Mouse (Mus musculus) granulocyte monocyte progenitor cell, adult 5-6 weeks (primary cell): ENCODE measurements around the gene Npb. TPM values are rescaled to one million over a fixed set of nuclear protein-coding genes. Genes with fewer than 3 reads are reported as not detected.

Experiments
- ATAC-seq: replicated peaks from 2 replicates; pipeline ENCODE4 v1.8.0; 2016; ENCODE audit warnings: mild to moderate bottlenecking, moderate TSS enrichment, inconsistent platforms; ENCODE audit not compliant: poor library complexity, severe bottlenecking
- total RNA-seq, 2 experiments: library from RNA; stranded (forward) in 1 of 2; stranded (reverse) in 1 of 2; fragments of 200-712, 200-1000 nt in 1 of 2; fragments of >200 nt in 1 of 2; fragmentation: Nextera tagmentation in 1 of 2; gene quantifications; 2 replicates each; pipeline ENCODE4 v1.2.3; 2014 to 2017

Npb gene
- total RNA-seq, 2 experiments from 2014 or later, result not detected

DNA sequence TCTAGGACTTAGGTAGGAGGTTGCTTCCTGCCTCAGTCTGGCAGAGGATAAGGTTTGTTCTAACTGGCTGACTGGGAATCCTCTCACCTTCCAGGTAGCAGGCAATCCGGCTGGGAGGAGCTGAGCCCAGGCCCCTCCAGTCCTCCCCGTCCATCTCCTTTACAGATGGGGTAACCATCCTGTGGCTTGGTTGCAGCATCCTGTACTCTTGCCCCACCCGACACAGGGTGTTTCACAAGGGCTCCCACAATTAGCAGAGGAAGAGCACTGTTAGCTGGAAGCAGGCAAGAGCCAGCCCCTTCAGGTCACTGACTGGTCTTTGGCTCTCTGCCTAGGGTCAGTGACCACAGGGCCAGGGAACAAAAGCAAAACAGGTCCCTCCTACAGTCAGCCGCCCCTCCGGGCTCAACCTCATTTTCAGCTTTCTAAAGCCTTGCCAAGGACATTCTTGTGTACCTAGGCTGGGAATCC, 22.2 kb downstream of the Npb start:
- ATAC-seq, result peak; percentile 61

DNA sequence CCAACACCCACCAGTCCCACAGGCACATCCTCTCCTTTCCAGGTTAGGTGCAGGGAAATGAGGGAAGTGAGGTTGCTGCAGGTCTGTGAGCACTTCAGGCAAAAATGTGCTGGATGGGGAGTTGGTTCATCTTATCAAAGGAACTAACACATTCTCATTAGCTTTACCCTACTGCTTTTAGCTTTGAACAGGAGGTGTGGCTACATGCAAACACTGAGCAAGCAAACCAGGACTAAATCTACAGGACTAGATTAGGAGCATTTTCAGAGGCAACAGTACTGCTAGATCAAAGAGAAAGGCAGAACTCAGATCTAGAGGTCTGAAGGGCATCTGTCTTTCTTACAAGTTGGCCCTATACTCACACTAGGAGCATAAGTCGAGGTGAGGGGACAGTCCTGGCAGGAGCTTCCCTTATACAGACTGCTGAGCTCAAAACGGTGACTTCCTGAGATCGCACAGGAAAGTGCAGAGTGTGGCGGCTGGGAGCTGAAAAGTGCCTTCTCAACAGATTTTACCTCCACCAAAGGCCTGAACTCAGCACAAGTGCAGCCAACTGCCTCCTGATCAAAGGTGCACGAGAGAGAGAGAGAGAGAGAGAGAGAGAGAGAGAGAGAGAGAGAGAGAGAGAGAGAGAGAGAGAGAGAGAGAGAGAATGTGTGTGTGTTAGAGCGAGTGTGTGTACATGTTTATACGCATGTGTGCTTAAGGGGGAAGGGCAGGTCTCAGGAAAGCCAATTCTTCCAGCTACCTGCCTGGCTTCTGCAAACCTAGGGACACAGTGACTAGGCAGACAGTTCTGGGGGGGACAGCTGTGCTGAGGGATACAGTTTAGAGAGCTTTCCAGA, 22.8 kb downstream of the Npb start:
- ATAC-seq, result no peak

DNA sequence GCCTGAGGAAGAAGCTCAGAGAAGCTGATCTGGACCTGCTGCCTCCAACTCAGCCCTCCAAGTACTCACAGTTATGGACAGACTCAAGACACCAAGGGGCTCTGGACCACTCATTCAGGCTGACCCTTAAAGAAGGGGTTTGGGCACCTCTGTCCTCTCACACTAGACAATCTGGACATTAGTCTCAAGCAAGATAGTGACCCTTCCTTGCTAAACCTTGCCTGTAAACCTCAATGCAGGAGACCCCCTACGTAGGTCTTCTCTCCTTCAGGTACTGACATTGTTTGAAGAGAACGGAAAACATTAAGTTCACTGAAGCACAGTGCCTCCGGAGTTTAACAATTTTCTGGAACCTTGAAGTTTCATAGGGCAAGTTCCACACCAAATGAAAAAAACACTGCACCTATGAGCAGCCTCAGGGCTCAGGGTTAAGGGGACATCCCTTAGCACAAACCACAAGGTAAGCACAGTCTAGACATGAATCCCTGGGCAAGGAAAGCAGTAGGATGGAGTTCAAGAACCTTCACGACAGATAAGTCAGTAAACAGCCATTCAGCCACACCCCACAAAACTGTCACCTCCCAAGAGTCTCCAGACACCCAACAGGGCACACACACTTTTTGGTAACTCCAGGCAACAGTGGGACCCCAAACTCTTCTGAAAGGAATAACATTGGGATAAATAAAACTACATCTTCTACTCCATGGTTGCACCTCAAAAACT, 23.6 kb downstream of the Npb start:
- ATAC-seq, result no peak

DNA sequence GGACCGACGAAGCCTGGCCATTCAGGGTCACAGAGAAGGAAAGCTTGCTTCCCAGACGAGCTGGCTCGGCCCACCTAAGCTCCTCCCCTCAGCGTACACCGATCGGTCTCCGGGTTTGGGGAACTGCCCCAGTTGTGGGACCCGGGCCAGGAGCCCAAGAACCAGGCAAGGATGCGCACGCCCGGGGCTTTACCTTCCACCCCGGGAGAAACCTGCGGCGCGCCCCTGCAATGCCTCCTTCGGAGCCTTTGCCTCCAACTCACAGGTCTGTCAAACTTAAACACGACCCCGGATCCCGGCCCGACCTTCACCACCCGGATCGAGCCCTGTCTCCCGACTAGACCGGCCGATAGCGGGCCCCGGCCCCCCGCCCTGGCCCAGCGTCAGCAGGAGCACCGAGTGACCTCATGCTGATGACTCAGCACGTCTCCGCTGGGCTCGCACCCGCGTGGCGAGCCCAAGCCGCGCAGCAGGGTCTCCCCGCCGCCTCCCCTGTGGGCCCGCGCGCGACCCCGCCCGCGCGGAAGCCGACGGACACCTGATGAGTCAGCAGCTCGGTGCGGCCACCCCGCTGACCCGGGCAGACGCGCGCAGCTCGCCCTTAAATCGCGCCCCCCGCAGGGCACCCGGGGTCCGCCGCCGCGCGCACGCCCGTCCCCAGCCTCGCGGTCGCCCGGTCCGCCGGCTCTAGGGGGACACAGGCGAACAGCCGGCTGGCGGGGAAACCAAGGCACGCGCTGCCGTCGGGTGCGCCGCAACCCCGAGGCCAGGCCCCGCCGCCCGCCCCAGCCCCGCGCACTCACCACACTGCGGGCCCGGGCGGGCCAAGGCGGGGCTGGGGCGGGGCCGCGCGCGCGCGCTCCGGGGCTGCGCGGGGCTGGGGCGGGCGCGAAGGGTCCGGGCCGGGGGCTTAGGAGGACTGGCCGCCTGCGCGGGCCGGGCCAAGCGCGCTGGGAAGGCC, 24.6 kb downstream of the Npb start:
- peak; percentile 26 for ATAC-seq

DNA sequence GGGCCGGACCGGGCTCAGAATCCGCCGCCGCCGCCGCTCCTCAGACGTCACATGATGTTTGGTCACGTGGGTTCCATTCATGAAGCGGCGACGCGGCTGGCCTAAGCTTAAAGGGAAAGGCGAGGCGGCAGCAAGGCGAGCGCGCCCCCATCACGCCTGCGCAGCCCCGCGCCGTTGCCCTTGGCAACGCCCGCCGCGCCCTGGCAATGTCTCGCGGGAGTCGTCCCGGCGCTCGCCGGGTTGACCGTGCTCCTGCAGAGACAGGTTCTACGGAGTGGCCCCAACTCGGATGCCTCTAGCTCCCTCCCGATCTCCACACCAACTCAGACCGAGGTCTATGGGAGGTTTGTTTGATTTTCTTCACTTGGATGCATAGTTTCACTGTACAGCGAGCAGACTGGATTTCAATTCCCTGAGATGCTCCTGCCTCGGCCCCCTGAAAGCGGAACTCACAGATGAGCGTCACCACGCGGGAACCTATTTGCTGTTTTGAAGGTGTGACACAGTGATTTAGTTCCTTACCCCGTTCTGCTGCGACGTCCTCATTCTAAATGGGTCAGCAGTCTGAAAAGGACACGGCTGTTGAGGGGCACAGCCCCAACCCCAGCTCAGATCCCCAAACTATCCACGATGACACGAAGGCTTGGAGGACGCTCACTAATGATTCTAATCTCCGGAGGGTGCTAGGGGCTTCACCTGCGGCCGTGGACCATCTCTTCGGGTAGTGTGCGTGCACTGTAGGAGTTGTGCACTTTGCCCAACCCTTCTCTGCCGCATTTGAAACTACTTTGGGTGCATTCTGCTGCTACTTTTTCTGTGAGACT, 25.5 kb downstream of the Npb start, which contains the start of gene Mafg:
TSS of gene Mafg (minus strand) at position 81 of the 824 bp plus-strand sequence.
- peak; percentile 33 for ATAC-seq

DNA sequence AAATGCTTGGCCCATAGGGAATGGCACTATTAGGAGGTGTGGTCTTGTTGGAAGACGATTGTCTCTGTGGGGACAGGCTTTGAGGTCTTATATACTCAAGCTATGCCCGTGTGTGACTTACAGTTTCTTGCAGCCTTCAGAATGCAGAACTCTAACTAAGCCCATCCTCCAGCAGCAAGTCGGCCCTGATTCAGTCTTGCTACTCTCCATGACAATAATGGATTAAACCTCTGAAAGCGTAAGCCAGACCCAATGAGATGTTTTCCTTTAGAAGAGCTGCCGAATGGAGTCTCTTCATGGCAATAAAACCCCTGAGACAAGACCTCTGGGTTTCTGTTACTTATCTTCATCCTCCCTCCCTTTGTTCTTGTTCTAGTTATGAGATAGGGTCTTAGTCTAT, 26.5 kb downstream of the Npb start:
- ATAC-seq, result no peak

DNA sequence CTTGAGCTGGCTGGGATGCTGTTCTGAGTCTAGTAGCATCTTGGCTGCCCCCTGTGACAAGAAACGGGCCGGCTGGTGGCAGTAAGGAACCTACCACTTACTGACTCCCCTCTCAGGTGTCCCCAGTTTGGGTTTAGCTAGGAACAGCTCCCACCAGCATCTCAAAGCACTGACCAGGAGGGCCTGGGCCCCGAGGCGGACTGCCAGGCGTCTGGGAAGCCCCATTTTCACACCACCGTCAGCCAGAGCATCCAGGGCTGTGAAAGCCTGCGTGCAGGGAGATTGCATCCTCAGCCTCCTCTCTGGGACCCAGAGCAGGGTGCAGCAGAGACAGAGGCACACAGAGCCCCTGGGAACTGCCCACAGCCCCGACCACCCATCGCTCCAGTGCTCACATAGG, 33.0 kb downstream of the Npb start:
- no peak for ATAC-seq

DNA sequence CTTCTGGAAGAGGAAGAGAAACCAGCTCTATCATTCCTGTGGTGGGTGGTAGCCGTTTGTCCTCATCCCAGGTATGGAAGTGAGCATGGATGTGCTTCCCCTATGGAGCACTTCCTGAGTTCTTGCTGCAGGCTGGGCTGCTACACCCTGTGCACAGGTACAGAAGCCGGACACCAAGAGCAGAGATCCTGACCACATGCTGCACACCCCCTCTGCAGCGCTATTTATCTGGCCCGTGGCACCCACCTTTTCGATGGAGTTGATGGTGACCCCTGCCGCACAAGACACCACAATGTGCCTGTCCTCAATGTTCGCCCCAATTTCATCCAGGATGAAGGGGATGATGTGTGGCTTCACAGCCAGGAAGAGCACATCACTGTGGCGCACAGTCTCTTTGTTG, 33.6 kb downstream of the Npb start:
- ATAC-seq, result peak; percentile 46; the same call in 1 of the 2 replicates

DNA sequence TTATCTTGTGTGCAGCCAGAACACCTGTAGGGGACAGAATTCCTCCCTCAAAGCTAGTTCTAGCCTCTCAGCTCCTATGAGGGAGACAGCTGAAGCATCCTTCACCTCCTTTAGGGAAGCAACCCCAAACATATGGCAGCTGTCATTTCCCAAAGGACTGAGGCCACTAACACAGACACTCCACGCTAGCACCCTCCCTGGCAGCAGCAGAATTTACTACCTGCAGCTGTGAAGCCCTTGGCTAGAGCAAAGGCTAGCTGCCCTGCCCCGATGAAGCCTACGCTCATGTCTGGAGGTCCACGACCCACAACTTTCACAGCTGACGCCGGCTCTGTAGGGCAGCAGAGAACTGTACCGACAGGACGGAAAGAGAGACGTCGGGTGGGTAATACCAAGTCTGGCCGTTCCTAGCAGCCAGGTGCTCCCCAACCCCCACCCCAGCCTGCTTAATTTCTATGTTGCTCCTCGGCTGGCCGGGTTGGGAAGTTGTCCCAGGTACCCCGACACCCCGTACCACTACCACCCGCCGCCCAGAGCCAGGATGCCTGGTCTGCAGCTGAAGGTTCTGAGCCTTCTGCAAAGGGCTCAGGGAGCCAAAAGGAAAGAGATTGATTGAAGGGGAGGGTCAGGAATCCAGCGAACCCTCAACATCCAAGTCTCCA, 34.8 kb downstream of the Npb start:
- 0 out of 2 replicates have a peak, but pooled peaks have one; percentile 4 for ATAC-seq

DNA sequence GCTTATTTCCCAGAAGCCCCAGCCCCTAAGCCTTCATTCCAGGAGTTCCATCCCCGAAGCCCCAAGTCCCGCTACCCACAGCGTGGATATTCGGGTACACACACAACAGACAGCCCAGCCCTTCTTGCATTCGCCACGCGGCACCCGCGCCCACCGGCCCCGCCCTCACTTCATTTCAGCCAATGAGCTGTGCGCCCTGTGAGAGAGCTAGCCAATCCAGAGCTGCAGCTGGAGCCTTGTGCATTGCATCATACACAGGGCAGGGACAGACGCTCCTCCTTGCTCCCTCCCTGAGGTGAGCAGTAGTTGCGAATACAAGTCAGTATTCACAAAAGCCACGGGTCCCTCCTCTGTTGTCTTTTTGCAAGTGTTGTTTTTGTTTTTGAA, 35.3 kb downstream of the Npb start, which contains the start of gene Pycr1:
TSS of gene Pycr1 (minus strand) at position 169 of the 387 bp plus-strand sequence.
- peak; percentile 87 for ATAC-seq

DNA sequence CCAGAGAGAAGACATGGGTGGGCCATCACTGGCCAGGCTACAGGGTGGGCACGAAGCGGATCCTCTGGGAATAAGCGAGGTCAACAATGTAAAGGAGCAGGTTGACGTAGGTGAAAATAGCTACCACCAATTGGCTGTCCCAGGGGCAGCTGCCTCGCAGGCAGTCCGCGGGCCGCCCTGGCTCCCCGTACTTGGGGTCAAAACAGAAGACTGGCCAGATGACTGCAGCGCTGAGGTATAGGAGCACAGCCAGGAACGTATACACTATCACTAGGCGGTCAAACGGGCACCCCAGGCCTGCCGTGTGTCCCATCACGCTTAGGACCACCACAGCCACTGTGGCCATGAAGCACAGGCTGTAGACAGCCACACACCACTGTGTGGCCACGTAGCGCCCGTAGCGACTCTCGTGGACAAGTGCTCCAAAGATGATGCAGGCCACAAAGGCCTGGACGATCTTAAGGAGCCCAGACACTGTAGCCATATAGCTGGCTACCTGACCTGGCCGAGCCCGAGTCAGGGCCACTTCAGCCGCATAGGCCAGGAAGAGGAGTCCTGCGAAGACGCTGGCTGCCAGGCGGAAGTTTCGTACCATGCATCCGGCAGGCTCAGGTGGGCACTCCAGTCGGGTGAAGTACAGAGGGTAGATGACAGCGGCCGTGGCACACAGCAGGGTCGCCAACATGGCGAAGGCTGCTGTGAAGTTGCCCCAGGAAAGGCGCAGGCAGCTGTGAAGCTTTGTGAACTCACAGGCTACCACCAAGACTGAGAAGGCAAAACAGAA, 39.0 kb downstream of the Npb start:
- ATAC-seq, result no peak

DNA sequence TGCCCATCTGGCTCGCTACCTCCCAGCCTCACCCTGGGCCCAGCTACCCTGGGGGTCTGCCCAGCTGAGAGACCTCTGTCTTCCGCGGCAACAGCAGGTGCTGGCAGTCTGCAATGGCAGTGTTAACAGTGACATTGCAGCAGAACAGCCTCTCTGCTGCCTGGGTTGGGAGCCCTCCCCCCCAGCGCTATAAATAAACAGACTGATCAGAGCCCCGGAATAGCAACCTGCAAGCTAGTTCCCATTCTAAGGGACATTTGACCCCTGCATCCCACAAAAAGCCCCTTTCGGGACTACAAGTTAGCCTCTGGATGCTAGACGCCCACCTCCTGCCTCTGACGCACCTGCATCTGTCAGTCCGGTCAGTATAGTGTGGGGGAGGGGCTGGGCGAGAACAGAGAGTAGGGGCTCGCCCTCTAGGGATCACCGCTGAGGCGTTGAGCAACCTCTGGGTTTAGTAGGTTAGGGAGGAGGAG, 39.8 kb downstream of the Npb start, which contains the start of gene Myadml2:
TSS of gene Myadml2 (minus strand) at position 158 of the 476 bp plus-strand sequence.
- ATAC-seq, result peak; percentile 44

DNA sequence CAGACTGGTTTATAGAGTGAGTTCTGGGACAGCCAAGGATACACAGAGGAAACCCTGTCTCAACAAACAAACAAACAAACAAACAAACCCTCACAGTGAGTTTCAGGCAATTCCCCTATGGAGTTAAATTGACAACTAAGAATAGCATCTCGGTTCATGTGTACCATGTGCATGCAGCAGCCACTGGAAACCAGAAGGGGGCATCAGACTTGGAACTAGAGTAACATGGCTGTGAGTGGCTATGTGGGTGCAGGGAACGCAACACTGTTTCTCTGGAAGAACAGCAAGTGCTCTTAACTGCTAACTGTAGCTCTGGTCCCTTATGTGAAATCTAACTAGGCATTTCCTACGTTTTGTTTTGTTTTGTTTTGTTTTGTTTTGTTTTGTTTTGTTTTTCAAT, 43.6 kb downstream of the Npb start:
- no peak for ATAC-seq

DNA sequence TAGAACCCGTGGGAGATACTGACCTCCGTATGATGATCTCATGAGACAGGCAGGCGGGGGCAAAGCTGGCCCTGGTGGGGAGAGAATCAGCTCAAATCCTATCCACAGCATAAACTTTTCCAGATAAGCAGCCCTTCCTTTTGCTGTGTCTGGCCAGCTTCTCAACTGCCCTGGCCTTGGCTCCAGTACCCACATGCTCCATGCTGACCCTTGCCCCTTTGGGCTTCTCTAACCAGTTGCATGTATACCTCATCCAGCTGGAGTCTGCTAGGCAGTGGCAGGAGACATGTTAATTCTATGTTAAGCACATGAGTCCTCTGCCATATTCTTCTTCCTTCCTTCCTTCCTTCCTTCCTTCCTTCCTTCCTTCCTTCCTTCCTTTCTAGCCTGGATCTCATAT, 46.5 kb downstream of the Npb start:
- ATAC-seq, result no peak

DNA sequence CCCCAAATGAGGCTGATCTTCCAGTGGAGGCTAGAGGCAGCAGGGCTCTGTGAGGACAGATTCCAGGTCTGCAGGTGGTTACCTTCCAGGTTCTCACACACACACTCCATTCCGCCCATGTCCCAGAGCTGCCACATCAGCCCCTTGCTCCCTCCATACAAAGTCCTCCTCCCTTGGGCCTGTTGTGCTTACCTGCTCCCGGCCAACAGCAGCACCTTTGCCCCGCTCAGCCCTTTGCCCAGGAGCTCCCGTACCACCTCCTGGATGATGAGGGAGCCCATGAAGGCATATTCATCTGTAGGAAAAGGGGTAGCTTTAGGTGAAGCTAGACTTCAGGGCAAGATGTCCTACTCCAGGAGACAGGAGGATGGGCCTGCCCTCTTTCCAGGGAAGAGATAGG, 49.0 kb downstream of the Npb start:
- ATAC-seq, result no peak
